Mouse (Mus musculus) midbrain, embryonic 14.5 days (tissue): Measurements from ENCODE around the gene Vwa5b1. TPM values are rescaled to one million over a fixed set of nuclear protein-coding genes. Genes with fewer than 3 reads are reported as not detected.
A peak's percentile ranks its signal among the peaks of the same experiment; 100 is the strongest.

Experiments used
- ATAC-seq: fragments of 200-750 bp; cut with Nextera tagmentation; 2 replicates; pipeline ENCODE4 v1.8.0; 2017; ENCODE audit warnings: moderate number of reproducible peaks, moderate library complexity; ENCODE audit not compliant: low FRiP score, low TSS enrichment
- DNase-seq: peaks from one replicate; pipeline ENCODE4 v3.0.0-alpha.2; 2015
- H3K27ac ChIP-seq: fragments of 300-500 bp; sonication (generic); replicated peaks from 2 replicates; pipeline ENCODE4 v1.5.1; 2014; ENCODE audit warnings: mild to moderate bottlenecking, low read depth, low read length, moderate library complexity
- H3K27me3 ChIP-seq: fragments of 300-500 bp; sonication (generic); 2 replicates; pipeline ENCODE4 v1.6.1; 2014; ENCODE audit warnings: low read length, control low read depth, mixed read lengths; ENCODE audit not compliant: control insufficient read depth, insufficient read depth
- H3K36me3 ChIP-seq: fragments of 300-500 bp; sonication (generic); 2 replicates; pipeline ENCODE4 v1.6.1; 2014; ENCODE audit warnings: low read length, control low read depth; ENCODE audit not compliant: control insufficient read depth, insufficient read depth
- H3K4me1 ChIP-seq: fragments of 300-500 bp; sonication (generic); 2 replicates; pipeline ENCODE4 v1.6.1; 2014; ENCODE audit warnings: mild to moderate bottlenecking, antibody characterized with exemption, low read length, control low read depth; ENCODE audit not compliant: control insufficient read depth, insufficient read depth
- H3K4me2 ChIP-seq: fragments of 300-500 bp; sonication (generic); 2 replicates; pipeline ENCODE4 v1.6.1; 2014; ENCODE audit warnings: mild to moderate bottlenecking, low read length, moderate library complexity
- H3K4me3 ChIP-seq: fragments of 300-500 bp; sonication (generic); replicated peaks from 2 replicates; pipeline ENCODE4 v1.5.1; 2014; ENCODE audit warnings: low read depth, low read length
- H3K9ac ChIP-seq: fragments of 300-500 bp; sonication (generic); replicated peaks from 2 replicates; pipeline ENCODE4 v1.6.1; 2014; ENCODE audit warnings: mild to moderate bottlenecking, low read length, moderate library complexity
- H3K9me3 ChIP-seq: fragments of 300-500 bp; sonication (generic); 2 replicates; pipeline ENCODE4 v1.6.1; 2016; ENCODE audit warnings: low read length, control low read depth, mixed read lengths; ENCODE audit not compliant: control insufficient read depth
- WGBS: fragments of 180-500 bp; shearing (Covaris S2); extraction: QIAGEN DNeasy Blood & Tissue Kit; methylation state at CpG from one replicate; pipeline ENCODE4 v1.1.7; 2014; 5-methylcytosine and 5-hydroxymethylcytosine counted together
- polyA plus RNA-seq: library from polyadenylated mRNA; unstranded; fragments of >200 nt; fragmentation: Nextera tagmentation; extraction: Ambion mirVana; gene quantifications from 2 replicates; pipeline ENCODE4 v1.2.1, GENCODE M21; 2014

The Vwa5b1 gene
- polyA plus RNA-seq, 1 experiment from 2014 or later = 1.6 TPM

DNA sequence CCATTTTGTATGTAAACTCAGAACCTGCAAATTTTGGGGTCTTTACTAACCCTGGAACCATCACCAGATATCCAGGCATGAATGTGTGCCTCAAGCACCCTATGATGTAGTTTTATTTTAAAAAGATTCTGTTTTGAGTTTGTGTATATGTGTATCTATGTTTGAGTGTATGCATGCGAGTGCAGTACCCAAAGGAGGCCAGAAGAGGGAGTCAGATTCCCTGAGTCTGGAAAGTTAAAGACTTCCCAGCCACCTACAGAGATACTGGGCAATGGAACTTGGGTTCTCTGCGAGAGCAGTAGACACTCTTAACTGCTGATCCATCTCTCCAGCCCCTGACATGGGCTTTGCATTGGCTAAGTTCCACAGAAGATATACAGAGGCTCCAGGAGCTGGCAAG lies 101.8 kb downstream of the Vwa5b1 start:
- no peak for ATAC-seq
- no peak overlapping the region for H3K27ac ChIP-seq
- WGBS = 93% methylated on average over 2 of the region's 2 CpGs

GRCm38 (mm10) chr4:138531761-138532160 lies 103.9 kb downstream of the Vwa5b1 start:
- Histone ChIP-seq H3K4me2 (no peak overlapping the region), H3K9me3 (no peaks in the 10 kb centered on the region), H3K9ac (no peak overlapping the region), H3K4me1 (no peaks in the 10 kb centered on the region; the same call in 1 of the 2 replicates), H3K27me3 (no peaks in the 10 kb centered on the region), H3K4me3 (no peak overlapping the region), H3K36me3 (no peaks in the 10 kb centered on the region), H3K27ac (no peak overlapping the region)
- no peak for DNase-seq
- 81% methylated on average over 2 of the region's 2 CpGs for WGBS
- ATAC-seq = no peak

More for the DNA sequence above, 101.8 kb downstream of the Vwa5b1 start:
- no peak overlapping the region for H3K9ac ChIP-seq
- H3K9me3 ChIP-seq = no peaks in the 10 kb centered on the region
- no peaks in the 10 kb centered on the region for H3K27me3 ChIP-seq
- no peaks in the 10 kb centered on the region for H3K36me3 ChIP-seq
- DNase-seq = no peak
- H3K4me1 ChIP-seq = peaks cover 14% of the 10 kb centered on the region
- no peak overlapping the region for H3K4me3 ChIP-seq
- no peak overlapping the region for H3K4me2 ChIP-seq

DNA sequence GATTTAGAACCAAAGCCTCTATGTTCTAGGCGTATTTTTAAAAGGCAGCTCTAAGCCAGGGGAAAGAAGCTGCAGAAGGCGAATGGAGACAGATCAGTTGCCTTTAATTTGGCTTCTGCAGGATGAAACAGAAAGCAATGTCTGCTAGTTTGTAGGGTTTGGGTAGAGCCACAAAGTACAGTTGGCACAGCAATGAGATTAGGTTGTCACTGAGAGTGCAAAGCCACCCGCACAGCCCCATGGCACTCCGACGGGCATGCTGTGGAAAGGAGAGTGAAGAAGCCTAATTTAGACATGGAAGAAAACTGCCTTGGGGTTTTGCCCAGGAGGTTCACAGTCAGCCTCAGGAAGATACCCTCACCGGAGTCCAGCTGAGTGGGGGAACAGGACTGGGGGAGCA lies 105.7 kb downstream of the Vwa5b1 start:
- ATAC-seq = no peak
- Histone ChIP-seq H3K36me3 (no peaks in the 10 kb centered on the region), H3K27ac (no peak overlapping the region), H3K9me3 (no peaks in the 10 kb centered on the region), H3K27me3 (no peaks in the 10 kb centered on the region), H3K4me3 (no peak overlapping the region), H3K9ac (no peak overlapping the region), H3K4me2 (no peak overlapping the region), H3K4me1 (no peaks in the 10 kb centered on the region)
- WGBS = 92% methylated on average over 6 of the region's 6 CpGs
- no peak for DNase-seq

DNA sequence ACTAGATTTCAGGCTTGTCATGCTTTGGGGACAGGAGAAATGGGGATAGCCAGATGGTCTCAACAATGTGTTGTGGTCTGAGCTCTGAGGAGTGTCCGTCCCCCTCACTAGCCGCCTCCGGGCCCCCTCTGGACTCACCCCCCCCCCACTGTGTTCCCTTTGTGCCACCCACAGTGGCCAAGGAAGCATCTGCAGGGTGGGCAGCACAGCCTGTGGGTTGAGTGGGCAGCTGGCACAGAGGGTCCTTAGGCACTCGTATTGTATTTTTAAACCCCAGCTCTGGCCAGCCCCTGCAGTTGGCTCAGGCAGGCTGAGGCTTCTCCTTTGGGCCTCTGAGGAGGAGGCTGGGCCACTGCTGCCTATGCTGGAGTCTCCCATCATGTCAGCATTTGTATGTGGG lies 110.0 kb downstream of the Vwa5b1 start:
- H3K4me1 ChIP-seq = peaks cover 16% of the 10 kb centered on the region
- no peak overlapping the region for H3K27ac ChIP-seq
- ATAC-seq (no peak), DNase-seq (no peak)
- H3K9me3 ChIP-seq = no peaks in the 10 kb centered on the region
- no peaks in the 10 kb centered on the region for H3K27me3 ChIP-seq
- no peak overlapping the region for H3K4me3 ChIP-seq
- H3K36me3 ChIP-seq = no peaks in the 10 kb centered on the region
- WGBS = 52% methylated on average over 4 of the region's 4 CpGs
- no peak overlapping the region for H3K4me2 ChIP-seq
- H3K9ac ChIP-seq = no peak overlapping the region

GRCm38 (mm10) chr4:138524769-138525168 lies 110.9 kb downstream of the Vwa5b1 start:
- Histone ChIP-seq H3K4me1 (peaks cover 16% of the 10 kb centered on the region), H3K9ac (no peak overlapping the region), H3K9me3 (no peaks in the 10 kb centered on the region), H3K4me3 (no peak overlapping the region), H3K4me2 (no peak overlapping the region), H3K27me3 (no peaks in the 10 kb centered on the region), H3K36me3 (no peaks in the 10 kb centered on the region), H3K27ac (no peak overlapping the region)
- ATAC-seq (no peak), DNase-seq (no peak)
- 85% methylated on average over 9 of the region's 9 CpGs for WGBS

DNA sequence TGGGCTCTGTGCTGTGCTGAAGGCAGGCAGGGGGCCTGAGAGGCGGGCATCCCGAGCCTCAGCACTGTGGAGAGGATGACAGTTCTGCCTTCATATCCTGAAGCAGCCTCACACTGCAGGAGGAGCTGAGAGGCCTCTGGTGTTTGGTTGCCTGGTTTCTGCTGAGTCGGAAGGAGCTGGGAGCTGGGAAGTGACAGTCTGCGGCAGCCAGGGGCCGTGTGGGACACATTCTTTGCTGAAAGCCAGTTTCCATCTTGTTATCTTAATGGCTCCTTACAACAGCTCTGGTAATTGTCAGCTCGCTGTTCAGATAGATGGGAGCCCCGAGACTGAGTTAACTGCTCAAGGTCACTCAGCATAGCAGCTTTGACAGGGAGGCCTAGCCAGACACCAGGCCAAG lies 111.9 kb downstream of the Vwa5b1 start:
- no peaks in the 10 kb centered on the region for H3K9me3 ChIP-seq
- no peak for ATAC-seq
- H3K27ac ChIP-seq = 0 out of 2 replicates have a peak overlapping the region, but pooled peaks have one; percentile 32

GRCm38 (mm10) chr4:138522296-138522695 lies 113.4 kb downstream of the Vwa5b1 start:
- WGBS = 1% methylated on average over 7 of the region's 7 CpGs
- Histone ChIP-seq H3K27me3 (no peaks in the 10 kb centered on the region), H3K27ac (no peak overlapping the region), H3K36me3 (no peaks in the 10 kb centered on the region), H3K4me3 (no peak overlapping the region), H3K9ac (no peak overlapping the region), H3K9me3 (no peaks in the 10 kb centered on the region), H3K4me2 (no peak overlapping the region), H3K4me1 (peaks cover 23% of the 10 kb centered on the region)
- DNase-seq = peak; percentile 74
- ATAC-seq = no peak

More for the DNA sequence above, 111.9 kb downstream of the Vwa5b1 start:
- H3K4me2 ChIP-seq = no peak overlapping the region
- peaks cover 19% of the 10 kb centered on the region for H3K4me1 ChIP-seq
- no peak overlapping the region for H3K9ac ChIP-seq
- no peaks in the 10 kb centered on the region for H3K36me3 ChIP-seq
- no peak for DNase-seq
- no peaks in the 10 kb centered on the region for H3K27me3 ChIP-seq
- WGBS = 57% methylated on average over 7 of the region's 7 CpGs
- no peak overlapping the region for H3K4me3 ChIP-seq

GRCm38 (mm10) chr4:138517153-138517789 lies 118.4 kb downstream of the Vwa5b1 start:
- Histone ChIP-seq H3K4me2 (peak overlapping the region; percentile 17; the same call in 1 of the 2 replicates), H3K9me3 (no peaks in the 10 kb centered on the region), H3K27me3 (no peaks in the 10 kb centered on the region), H3K9ac (no peak overlapping the region), H3K4me3 (no peak overlapping the region), H3K27ac (peak overlapping the region; percentile 64), H3K4me1 (peaks cover 21% of the 10 kb centered on the region), H3K36me3 (no peaks in the 10 kb centered on the region)
- peak; percentile 60; the same call in 1 of the 2 replicates for ATAC-seq
- 15% methylated on average over 9 of the region's 9 CpGs for WGBS
- DNase-seq = peak; percentile 90

GRCm38 (mm10) chr4:138516448-138516847 lies 119.2 kb downstream of the Vwa5b1 start:
- Histone ChIP-seq H3K36me3 (no peaks in the 10 kb centered on the region), H3K4me2 (no peak overlapping the region), H3K27me3 (no peaks in the 10 kb centered on the region), H3K27ac (peak overlapping the region; percentile 64), H3K9ac (no peak overlapping the region), H3K9me3 (no peaks in the 10 kb centered on the region), H3K4me1 (peaks cover 19% of the 10 kb centered on the region), H3K4me3 (no peak overlapping the region)
- ATAC-seq (no peak; the same call in 1 of the 2 replicates), DNase-seq (no peak)
- 98% methylated on average over 3 of the region's 3 CpGs for whole genome bisulfite sequencing
